Mouse (Mus musculus) CD8-positive naive resting alpha-beta T cell, adult 2 months (primary cell): ENCODE data around the gene Wtip.
"Not testable (repeated sequence)": the region's sequence is repeated elsewhere in the genome, so short reads cannot be mapped to it uniquely, and the experiment has no call there.

Experiments used
- DNase-seq, 2 experiments: peaks; one replicate each; pipeline ENCODE4 v3.0.0; 2022; ENCODE audit warnings: low read depth in 2 of 2, low spot score in 2 of 2

Wtip gene

GRCm38 (mm10) chr7:34122987-34123720, 9.9 kb downstream of the Wtip start:
- DNase-seq: no peak

- not testable (repeated sequence) for DNase-seq
These were observed 12.4 kb downstream of the Wtip start for GRCm38 (mm10) chr7:34120636-34121035.

GRCm38 (mm10) chr7:34116601-34117000, 16.5 kb downstream of the Wtip start:
- DNase-seq: no peak

- no peak for DNase-seq
These were observed 23.9 kb downstream of the Wtip start for GRCm38 (mm10) chr7:34109190-34109589.

GRCm38 (mm10) chr7:34101276-34101675, 31.8 kb downstream of the Wtip start:
- no peak for DNase-seq

- no peak for DNase-seq
These were observed 33.1 kb downstream of the Wtip start for GRCm38 (mm10) chr7:34100002-34100401.

- DNase-seq: no peak
These were observed 38.1 kb downstream of the Wtip start, which contains the start of gene Scgb1b30 for GRCm38 (mm10) chr7:34094911-34095481. Gene Scgb1b30 (plus strand): TSS chr7:34095431.

- not testable (repeated sequence) for DNase-seq
These were observed 64.9 kb downstream of the Wtip start for GRCm38 (mm10) chr7:34068132-34068531.
